18 mouse cellular contexts compared by ENCODE assay signal in genomic region chr1:89035115-89035514, GRCm38 (mm10). TPM values are rescaled to one million over a fixed set of nuclear protein-coding genes. Genes with fewer than 3 reads are reported as not detected.
A peak's percentile ranks its signal among the peaks of the same experiment; 100 is the strongest.
DNase-seq lines count a peak whose midpoint lies in the region; ATAC-seq and TF ChIP-seq lines count a peak whose summit lies in the region.
"Had no signal": no experiment of that assay in that cellular context is flagged by ENCODE, and none has a peak within 500 bp of the region (broad histone marks: within the 10 kb centered on the region; RNA-seq: fewer than 3 reads in every experiment).

No protein-coding gene starts in this region.

- 53% methylated on average over 5 of the region's 5 CpGs for WGBS in forebrain, postnatal 0 days

- H3K9me3 ChIP-seq in forebrain, postnatal 0 days (ENCODE audit: low read length): no peaks in the 10 kb centered on the region
- H3K9me3 ChIP-seq: liver, embryonic 13.5 days; lung, embryonic 15.5 days; midbrain, embryonic 15.5 days had no signal

- intact Hi-C loops in left cerebral cortex, postnatal 36 days (cut with DNase I): no loop called here

- H3K27me3 ChIP-seq in forebrain, postnatal 0 days (ENCODE audit: insufficient read depth, low read length): no peaks in the 10 kb centered on the region
- H3K27me3 ChIP-seq: liver, embryonic 13.5 days; lung, embryonic 15.5 days; midbrain, embryonic 15.5 days had no signal

- H3K4me3 ChIP-seq in forebrain, postnatal 0 days (ENCODE audit: low read depth, low read length): no peak overlapping the region
- H3K4me3 ChIP-seq: liver, embryonic 13.5 days; lung, embryonic 15.5 days; midbrain, embryonic 15.5 days had no signal

- DNase-seq in layer of hippocampus, adult 8-10 months (ENCODE audit: low spot score in 2 of 2): peak; percentile 7 to 27
- DNase-seq in layer of hippocampus, adult 9-10 months (ENCODE audit: low spot score): no peak
- peak; percentile 61 for DNase-seq in brain, embryonic 18.5 days (ENCODE audit: low read depth, low spot score)
- peak; percentile 70 for DNase-seq in forebrain, postnatal 0 days
- peak; percentile 24 to 46 for DNase-seq in left cerebral cortex, postnatal 36 days (ENCODE audit: low spot score in 2 of 2)
- no peak for DNase-seq in kidney, postnatal 14 days
- DNase-seq: cerebellum, adult 11 months; cerebellum, postnatal 25 days; gastrocnemius, postnatal 25 days; kidney, adult 9 months; kidney, postnatal 4 days; liver, embryonic 13.5 days; thymus, postnatal 25 days had no signal

- TF ChIP-seq CTCF in forebrain, postnatal 0 days (IDR thresholded peaks at IDR 0.05; ENCODE audit: low read depth): no peak

- no peaks in the 10 kb centered on the region for H3K36me3 ChIP-seq in forebrain, postnatal 0 days (ENCODE audit: insufficient read depth)
- H3K36me3 ChIP-seq: G1E; liver, embryonic 13.5 days; lung, embryonic 15.5 days; midbrain, embryonic 15.5 days had no signal

- no peak overlapping the region for H3K27ac ChIP-seq in forebrain, postnatal 0 days (ENCODE audit: low read depth, low read length)
- H3K27ac ChIP-seq: liver, embryonic 13.5 days; lung, embryonic 15.5 days; midbrain, embryonic 15.5 days had no signal

- no peak overlapping the region for H3K9ac ChIP-seq in forebrain, postnatal 0 days
- H3K9ac ChIP-seq: liver, embryonic 13.5 days; lung, embryonic 15.5 days; midbrain, embryonic 15.5 days had no signal

- H3K4me2 ChIP-seq in forebrain, postnatal 0 days (ENCODE audit: low read depth): no peak overlapping the region
- H3K4me2 ChIP-seq: liver, embryonic 13.5 days; lung, embryonic 15.5 days; midbrain, embryonic 15.5 days had no signal

- peak; percentile 87 for ATAC-seq in forebrain, postnatal 0 days
- no peak for ATAC-seq in inflammation-experienced regulatory T-cells, adult 6 months
- ATAC-seq: CD4-positive, CD25-positive, alpha-beta regulatory T cell, adult 4 months; midbrain, embryonic 15.5 days had no signal

- H3K4me1 ChIP-seq in forebrain, postnatal 0 days (ENCODE audit: insufficient read depth): no peaks in the 10 kb centered on the region
- H3K4me1 ChIP-seq: liver, embryonic 13.5 days; lung, embryonic 15.5 days; midbrain, embryonic 15.5 days had no signal

RNA-seq across cellular contexts. Expression of gene Sh3bp4, which starts 35.1 kb away (rescaled TPM):
- total RNA-seq in layer of hippocampus, adult 8-10 months (2022): 10 to 100 TPM; 21.2 to 23.1 (median 22.6) TPM
- total RNA-seq in forebrain, postnatal 0 days (2014; rRNA removed): 29.0 and 29.6 TPM in 2 replicates
- polyA plus RNA-seq in forebrain, postnatal 0 days (2015; fragmentation: Nextera tagmentation; extraction: Ambion mirVana): 17.4 and 18.9 TPM in 2 replicates
- total RNA-seq in left cerebral cortex, postnatal 36 days (2021): 10 to 100 TPM; 16.0 to 21.0 TPM
- under 1 TPM in 2 of 3 experiments, not detected in 1; 0.11 to 0.17 TPM for polyA plus RNA-seq in inflammation-experienced regulatory T-cells, adult 6 months (2017; shearing (Covaris generic))
- total RNA-seq: G1E had no signal
- polyA plus RNA-seq: G1E had no signal

Comparison
In these comparisons a context has a peak if more than half of its experiments do, and no peak if none do; other contexts are left out.
1. DNase-seq: peak in layer of hippocampus, adult 8-10 months (2 of 2), brain, embryonic 18.5 days (single experiment), forebrain, postnatal 0 days (single experiment) and left cerebral cortex, postnatal 36 days (2 of 2); none in layer of hippocampus, adult 9-10 months (single experiment) and kidney, postnatal 14 days (single experiment).